Mouse (Mus musculus): ENCODE results near the gene Trim80.
A peak's percentile ranks its signal among the peaks of the same experiment; 100 is the strongest.
"Not testable (repeated sequence)": the region's sequence is repeated elsewhere in the genome, so short reads cannot be mapped to it uniquely, and the experiment has no call there.

Trim80 gene

GRCm38 (mm10) chr11:115430561-115430960, 9.8 kb upstream of the Trim80 start:
- no peak for DNase-seq

DNA sequence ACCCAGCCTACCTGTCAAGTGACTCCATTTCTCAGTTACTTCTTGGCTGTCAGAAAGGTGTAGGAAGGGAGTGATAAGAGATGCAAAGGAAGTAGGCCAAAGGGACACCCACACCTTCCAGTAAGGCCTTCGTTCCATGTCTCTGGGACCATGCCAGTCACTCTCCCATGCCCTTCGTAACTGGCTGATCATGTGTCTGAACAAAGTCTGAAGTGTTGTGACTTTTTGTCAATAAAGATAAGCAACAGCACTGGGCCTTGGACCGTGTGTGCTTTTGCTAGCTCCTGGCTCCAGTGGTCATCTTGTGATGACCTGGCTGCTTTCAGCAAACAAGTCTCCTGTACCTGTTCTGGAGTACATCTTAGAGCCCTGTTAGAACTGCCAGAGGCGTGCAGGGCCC, 7.5 kb upstream of the Trim80 start:
- DNase-seq = no peak

- DNase-seq = no peak
Measured at GRCm38 (mm10) chr11:115433342-115433741, 7.0 kb upstream of the Trim80 start.

DNA sequence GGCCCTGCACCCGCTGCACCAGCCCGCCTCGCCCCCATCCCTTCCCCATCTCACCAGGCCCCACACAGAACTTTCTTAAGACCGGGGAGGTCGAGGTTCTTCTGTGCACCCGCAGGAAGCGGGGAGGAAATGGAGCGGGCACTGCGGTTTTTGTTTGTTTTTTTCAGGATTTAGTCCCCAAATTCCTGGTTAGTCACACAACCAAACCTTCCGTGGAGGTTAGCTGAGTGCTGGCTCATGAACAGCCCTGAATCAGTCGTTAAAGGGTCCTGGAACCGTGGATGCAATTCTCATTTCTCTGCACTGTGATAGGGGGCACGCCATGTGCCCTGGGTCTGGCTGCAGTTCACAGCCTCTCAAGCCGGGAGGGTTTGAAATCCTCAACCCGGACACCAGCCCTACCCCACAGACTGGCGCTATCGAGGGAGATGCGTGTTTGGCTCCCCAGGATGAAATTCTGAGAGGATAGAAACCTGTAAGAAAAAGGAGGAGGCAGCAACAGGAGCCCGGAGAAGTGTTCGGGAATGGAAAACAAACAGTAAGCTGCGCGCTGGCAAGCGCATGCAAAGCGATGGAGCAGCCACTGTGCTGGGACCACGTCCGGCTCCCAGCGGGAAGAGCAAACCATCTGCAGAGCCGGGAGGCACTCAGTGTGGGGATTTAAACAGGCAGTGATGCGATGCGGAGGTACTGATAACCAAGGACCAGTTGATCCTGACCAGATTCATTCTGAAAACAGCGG, 4.6 kb upstream of the Trim80 start:
- peak; percentile 79 for DNase-seq

DNA sequence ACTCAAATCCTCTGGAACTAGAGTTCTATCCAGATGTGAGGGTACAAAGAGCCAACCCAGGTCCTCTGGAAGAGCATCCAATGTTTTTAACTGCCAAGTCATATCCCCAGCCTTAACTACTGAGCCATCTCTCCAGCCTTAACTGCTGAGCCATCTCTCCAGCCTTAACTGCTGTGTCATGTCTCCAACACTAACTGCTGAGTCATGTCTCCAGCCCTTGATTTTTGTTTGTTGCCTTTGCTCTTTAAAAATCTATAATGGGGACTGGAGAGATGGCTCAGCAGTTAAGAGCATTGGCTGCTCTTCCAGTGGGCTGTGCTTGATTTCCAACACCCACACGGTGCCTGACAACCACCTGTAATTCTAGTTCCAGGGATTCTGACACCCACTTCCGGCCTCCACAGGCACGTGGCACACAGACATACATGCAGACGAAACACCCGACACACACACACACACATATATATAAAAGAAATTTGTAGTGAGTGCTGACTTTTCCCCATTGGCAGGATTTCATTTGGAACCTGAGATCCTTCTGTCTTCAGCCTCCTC, 2.7 kb upstream of the Trim80 start:
- DNase-seq = no peak

GRCm38 (mm10) chr11:115439326-115439725, 1.0 kb upstream of the Trim80 start:
- no peak for DNase-seq

DNA sequence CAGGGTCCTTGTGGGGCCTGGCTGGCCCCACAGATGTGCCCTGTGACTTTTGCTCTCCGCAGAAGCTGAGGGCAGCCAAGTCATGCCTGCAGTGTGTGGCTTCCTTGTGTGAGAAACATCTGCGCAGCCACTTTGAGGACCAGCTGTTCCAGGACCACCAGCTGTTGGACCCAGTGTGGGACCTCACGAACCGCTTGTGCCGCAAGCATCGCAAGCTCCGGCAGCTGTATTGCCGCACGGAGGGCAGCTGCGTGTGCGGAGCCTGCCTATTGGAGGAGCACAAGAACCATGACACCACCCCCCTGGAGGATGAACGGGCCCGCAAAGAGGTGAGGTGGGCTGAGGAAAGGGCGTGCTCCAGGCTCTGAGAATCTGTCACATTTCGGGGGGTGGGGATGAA, 1.1 kb downstream of the Trim80 start:
- no peak for DNase-seq

- DNase-seq = no peak
Measured at GRCm38 (mm10) chr11:115446906-115447305, 6.6 kb downstream of the Trim80 start.

DNA sequence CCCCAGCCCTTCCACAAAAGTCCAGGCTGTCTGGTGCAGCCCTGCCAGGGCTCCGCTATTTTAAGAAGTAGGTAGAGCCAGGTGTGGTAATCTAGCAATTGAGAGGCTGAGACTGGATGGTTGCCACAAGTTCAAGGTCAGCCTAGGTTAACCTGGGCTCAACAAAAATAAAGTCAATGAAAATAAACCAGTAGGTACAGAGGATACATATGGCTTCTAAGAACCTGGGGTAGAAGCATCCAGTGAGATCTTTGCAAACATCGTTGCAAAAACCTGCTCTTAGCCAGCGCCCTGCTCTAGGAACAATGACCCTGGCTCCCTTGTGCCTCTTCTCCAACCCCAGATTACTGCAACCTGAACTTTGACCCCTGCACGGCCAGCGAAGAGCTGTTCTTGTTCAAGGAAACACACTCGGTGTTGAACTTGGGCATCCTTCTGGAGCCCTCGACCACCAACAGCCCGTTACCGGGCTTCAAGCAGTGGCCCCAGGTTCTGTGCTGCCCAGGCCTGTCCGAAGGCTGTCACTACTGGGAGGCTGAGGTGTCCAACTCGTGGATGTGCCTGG, 7.1 kb downstream of the Trim80 start:
- no peak for DNase-seq

GRCm38 (mm10) chr11:115448075-115448474, 7.7 kb downstream of the Trim80 start:
- DNase-seq = no peak

GRCm38 (mm10) chr11:115448998-115449397, 8.7 kb downstream of the Trim80 start:
- DNase-seq = no peak

DNA sequence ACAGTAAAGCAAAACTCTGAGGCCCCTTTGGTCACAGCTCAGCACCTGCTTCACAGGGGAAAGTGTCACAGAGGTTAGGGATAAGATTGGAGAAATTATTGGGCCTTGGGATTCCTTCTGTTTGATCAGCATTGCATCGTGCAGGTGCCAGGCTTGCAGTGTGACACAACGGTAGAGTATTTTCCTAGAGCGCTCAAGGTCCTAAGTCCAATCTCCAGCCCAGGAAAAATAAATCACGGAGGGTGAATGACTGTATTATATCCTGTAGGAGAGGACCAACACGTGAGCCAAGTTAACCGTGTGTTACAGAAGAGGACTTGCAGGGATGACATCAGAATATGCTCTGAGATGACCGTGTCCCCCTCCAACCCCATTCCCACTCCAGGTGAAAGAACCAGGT, 9.8 kb downstream of the Trim80 start:
- DNase-seq = no peak

GRCm38 (mm10) chr11:115451781-115452241, 11.5 kb downstream of the Trim80 start:
- no peak for DNase-seq

- no peak for DNase-seq
Measured at GRCm38 (mm10) chr11:115452281-115452860, 12.0 kb downstream of the Trim80 start.

DNA sequence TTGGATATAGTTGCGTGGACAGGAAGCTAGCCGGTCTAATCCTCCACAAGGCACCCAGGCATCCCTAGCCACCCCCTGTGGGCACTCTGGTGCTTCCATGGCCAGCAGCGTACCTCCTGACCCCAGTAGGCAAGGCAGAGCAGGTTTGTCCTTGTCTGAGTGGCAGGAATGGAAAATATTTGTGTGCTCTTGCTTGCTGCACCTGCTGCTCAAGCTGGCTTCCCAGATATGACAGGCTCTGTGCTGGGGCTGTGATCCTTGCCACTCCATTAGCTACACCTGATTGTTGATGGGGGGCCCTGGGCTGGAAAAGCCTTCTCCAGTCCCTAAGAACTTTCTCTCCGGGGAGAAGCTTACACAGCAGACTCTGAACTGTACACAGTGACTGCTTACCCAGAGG, 13.0 kb downstream of the Trim80 start:
- no peak for DNase-seq

DNA sequence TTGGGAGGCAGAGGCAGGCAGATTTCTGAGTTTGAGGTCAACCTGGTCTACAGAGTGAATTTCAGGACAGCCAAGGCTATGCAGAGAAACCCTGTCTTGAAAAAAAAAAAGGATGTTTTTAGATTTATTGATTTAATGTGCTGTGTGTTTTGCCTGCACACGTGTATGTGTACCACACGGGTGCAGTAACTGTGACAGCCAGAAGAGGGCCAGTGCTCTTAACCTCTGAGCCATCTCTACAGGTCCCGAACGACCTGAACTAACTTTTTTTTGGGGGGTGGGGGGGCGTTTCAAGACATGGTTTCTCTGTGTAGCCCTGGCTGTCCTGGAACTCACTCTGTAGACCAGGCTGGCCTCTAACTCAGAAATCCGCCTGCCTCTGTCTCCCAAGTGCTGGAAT, 14.5 kb downstream of the Trim80 start:
- not testable (repeated sequence) for DNase-seq

- no peak for DNase-seq
Measured at GRCm38 (mm10) chr11:115455619-115456018, 15.3 kb downstream of the Trim80 start.

DNA sequence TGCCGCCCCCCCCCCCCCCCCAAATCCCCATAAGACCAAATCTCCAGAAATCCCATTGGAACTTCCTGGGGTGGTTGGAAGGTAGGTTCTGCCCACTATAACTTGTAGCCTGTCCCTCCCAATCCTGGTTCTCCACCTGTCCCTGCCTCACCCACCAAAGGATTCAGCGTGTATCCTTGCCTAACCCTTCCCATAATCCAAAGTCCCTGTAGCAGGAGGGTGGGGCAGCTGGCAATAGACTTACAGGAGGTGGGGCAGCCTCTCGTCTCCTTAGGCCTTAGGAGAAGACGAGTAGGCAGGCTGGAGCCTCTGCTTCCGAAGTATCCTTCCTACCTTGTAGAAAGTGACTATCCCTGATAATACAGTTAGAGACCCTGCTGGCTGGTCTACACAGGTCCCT, 15.8 kb downstream of the Trim80 start:
- DNase-seq = no peak

- peak; percentile 26 for DNase-seq
Measured at GRCm38 (mm10) chr11:115457405-115457804, 17.1 kb downstream of the Trim80 start.

DNA sequence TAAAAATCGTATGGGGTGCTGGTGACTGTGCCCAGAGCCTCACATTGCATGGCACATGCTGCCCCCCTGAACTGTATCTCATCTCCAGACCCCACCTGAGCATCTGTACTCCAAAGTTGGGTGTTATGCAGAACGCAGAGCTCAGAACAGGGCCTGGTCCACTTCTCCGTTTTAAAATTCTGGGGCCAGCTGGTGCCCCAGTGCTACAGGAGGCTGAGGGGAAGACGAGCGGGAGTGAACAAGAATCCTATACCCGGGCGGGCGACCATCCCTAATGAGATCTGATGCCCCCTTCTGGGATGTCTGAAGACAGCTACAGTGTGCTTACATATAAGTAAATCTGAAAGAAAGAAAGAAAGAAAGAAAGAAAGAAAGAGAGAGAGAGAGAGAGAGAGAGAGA, 20.6 kb downstream of the Trim80 start:
- no peak for DNase-seq

DNA sequence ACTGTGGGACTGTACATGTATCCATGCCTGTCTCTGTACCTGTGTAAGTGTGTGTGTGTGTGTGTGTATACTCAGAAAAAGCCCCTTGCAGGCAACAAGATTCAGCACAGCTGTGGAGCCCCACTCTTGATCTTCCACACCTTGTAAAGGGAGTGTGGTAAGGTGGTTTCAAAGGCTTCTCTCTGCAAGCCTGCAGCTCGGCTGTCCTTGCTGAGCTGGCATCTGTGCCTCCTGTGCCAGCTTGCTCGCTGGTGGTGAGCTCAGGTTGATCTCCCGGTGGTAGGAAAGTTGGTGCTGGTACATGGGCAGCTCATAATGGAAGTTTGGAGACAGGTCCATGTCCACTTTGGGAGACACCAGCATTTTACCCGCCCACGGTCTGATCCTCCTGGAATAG, 21.5 kb downstream of the Trim80 start:
- DNase-seq = no peak

DNA sequence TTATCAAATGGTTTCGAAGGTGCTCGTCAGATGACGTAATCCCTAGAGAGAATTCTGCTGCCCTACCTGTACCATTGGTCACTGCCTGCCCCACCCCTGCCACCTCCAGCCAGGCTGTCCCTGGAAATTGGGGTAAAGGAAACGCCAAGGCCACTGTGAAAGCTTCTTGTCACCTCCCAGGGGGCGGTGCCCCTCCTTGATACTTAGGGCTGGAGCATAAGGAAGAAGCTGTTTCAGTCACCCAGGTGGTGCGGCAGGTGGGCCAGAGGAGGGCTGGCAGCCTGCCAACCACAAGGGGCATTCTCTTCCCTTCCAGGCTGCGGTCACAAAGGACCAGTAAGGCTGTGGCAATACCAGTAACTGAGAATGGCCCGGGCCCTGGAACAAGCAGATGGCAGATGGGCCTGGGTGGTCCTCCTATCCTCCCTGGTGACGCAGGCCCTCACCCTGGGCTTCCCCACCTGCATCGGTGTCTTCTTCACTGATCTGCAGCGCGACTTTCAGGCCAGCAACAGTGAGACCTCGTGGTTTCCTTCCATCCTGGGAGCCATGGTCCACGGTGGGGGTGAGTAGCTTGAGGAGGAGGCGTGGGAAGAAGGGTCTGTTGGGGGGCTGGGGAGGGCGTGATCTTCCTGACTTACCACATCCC, 22.0 kb downstream of the Trim80 start, which contains the start of gene Slc16a5:
Gene Slc16a5, plus strand, starts transcription at position 232 of the 649 bp plus-strand sequence.
- DNase-seq = no peak

DNA sequence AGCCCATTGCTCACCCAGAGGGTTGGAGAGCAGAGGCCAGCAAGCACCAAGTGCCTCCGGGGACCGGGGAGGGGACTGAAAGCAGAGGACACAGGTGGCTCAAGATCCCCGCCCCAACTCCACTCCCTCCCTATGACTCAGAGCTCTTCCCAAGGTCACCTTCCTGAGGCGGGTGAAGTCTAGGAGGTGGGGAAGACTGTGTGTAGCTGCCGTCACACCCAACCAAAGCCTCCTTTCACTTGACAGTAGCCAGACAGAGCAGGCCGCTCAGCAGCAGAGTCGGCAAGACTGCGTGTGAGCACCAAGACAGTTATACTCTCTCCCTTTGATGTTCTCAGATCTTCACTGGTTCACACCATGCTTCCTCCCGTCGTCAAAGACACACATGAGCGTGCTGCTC, 23.1 kb downstream of the Trim80 start:
- DNase-seq = no peak
